Comparison of ENCODE assay signal across 24 mouse cellular contexts in genomic region chr8:71625088-71625487, GRCm38 (mm10). TPM values are rescaled to one million over a fixed set of nuclear protein-coding genes. Genes with fewer than 3 reads are reported as not detected.
DNase-seq lines count a peak whose midpoint lies in the region; ATAC-seq lines count a peak whose summit lies in the region.
"Had no signal": no experiment of that assay in that cellular context is flagged by ENCODE, and none has a peak within 500 bp of the region (broad histone marks: within the 10 kb centered on the region; RNA-seq: fewer than 3 reads in every experiment).

No protein-coding gene starts in this region.

- H3K36me3 ChIP-seq in neural tube, embryonic 15.5 days, result peaks cover 49% of the 10 kb centered on the region

- no peaks in the 10 kb centered on the region for H3K9me3 ChIP-seq in neural tube, embryonic 15.5 days (replicated peaks)
- H3K9me3 ChIP-seq: forebrain, embryonic 13.5 days; hindbrain, embryonic 13.5 days; midbrain, embryonic 13.5 days had no signal

- 67% methylated on average over 1 of the region's 1 CpGs for WGBS in neural tube, embryonic 15.5 days

- DNase-seq in heart, adult 11 months, result peak; percentile 91
- DNase-seq in heart, postnatal 4 days, result no peak
- peak; percentile 51 for DNase-seq in lung, postnatal 36 days
- no peak for DNase-seq in lung, postnatal 14 days
- no peak for DNase-seq in ovary, postnatal 14 days (ENCODE audit: low spot score)
- DNase-seq: adrenal gland, postnatal 14 days; cerebellum, adult 18-20 months; gastrocnemius, postnatal 14 days; heart, postnatal 36 days; kidney, adult 8-10 months; kidney, postnatal 4 days; right cerebral cortex, adult 18-20 months; thymus, postnatal 4 days had no signal

- no peak overlapping the region for H3K27ac ChIP-seq in neural tube, embryonic 15.5 days (replicated peaks)
- H3K27ac ChIP-seq: forebrain, embryonic 13.5 days; hindbrain, embryonic 13.5 days; kidney, postnatal 0 days; limb, embryonic 10.5 days; limb, embryonic 15.5 days; midbrain, embryonic 13.5 days had no signal

- H3K4me2 ChIP-seq in neural tube, embryonic 15.5 days, result no peak overlapping the region
- H3K4me2 ChIP-seq: forebrain, embryonic 13.5 days; heart, embryonic 11.5 days; hindbrain, embryonic 13.5 days; limb, embryonic 15.5 days; midbrain, embryonic 13.5 days had no signal

- peaks cover 31% of the 10 kb centered on the region for H3K4me1 ChIP-seq in neural tube, embryonic 15.5 days

- no peaks in the 10 kb centered on the region; the same call in 1 of the 2 replicates for H3K27me3 ChIP-seq in neural tube, embryonic 15.5 days (replicated peaks)

- ATAC-seq in granulocyte monocyte progenitor cell, adult 5-6 weeks (replicated peaks; ENCODE audit: poor library complexity, severe bottlenecking), result peak; percentile 31
- peak; percentile 32; the same call in 1 of the 2 replicates for ATAC-seq in neutrophil, adult 5-6 weeks (ENCODE audit: extremely low read depth, insufficient number of reproducible peaks, low FRiP score, poor library complexity, severe bottlenecking)
- no peak for ATAC-seq in neural tube, embryonic 15.5 days (ENCODE audit: low FRiP score)
- ATAC-seq: forebrain, embryonic 13.5 days; intestine, embryonic 16.5 days; midbrain, embryonic 13.5 days had no signal

- H3K9ac ChIP-seq in neural tube, embryonic 15.5 days (replicated peaks), result no peak overlapping the region
- H3K9ac ChIP-seq: forebrain, embryonic 13.5 days; hindbrain, embryonic 13.5 days; limb, embryonic 15.5 days; midbrain, embryonic 13.5 days had no signal

- no peak overlapping the region for H3K4me3 ChIP-seq in neural tube, embryonic 15.5 days (replicated peaks)
- H3K4me3 ChIP-seq: forebrain, embryonic 13.5 days; hindbrain, embryonic 13.5 days; limb, embryonic 10.5 days; limb, embryonic 15.5 days; midbrain, embryonic 13.5 days had no signal

RNA-seq across cellular contexts. Expression of gene Colgalt1, which starts 14.3 kb away (rescaled TPM):
- 10 to 100 TPM; 48.0 to 50.3 TPM for total RNA-seq in heart, postnatal 4 days (2021)
- 93.8 and 107 TPM in 2 replicates for total RNA-seq in granulocyte monocyte progenitor cell, adult 5-6 weeks (2014; fragmentation: Nextera tagmentation)
- 77.1 and 84.4 TPM in 2 replicates for total RNA-seq in granulocyte monocyte progenitor cell, adult 5-6 weeks (2017)
- total RNA-seq in neutrophil, adult 5-6 weeks (2017), result 92.2 and 92.5 TPM in 2 replicates
- 73.4 and 76.9 TPM in 2 replicates for polyA plus RNA-seq in neural tube, embryonic 15.5 days (2015; fragmentation: Nextera tagmentation; extraction: Ambion mirVana)

RNA-seq across cellular contexts. Expression of gene Fam129c, which starts 27.6 kb away (rescaled TPM):
- total RNA-seq in heart, postnatal 4 days (2021), result 1 to 10 TPM; 1.3 to 2.3 TPM
- 11.6 and 11.7 TPM in 2 replicates for total RNA-seq in granulocyte monocyte progenitor cell, adult 5-6 weeks (2014; fragmentation: Nextera tagmentation)
- total RNA-seq in granulocyte monocyte progenitor cell, adult 5-6 weeks (2017), result 0.69 and 6.1 TPM in 2 replicates
- 94.7 and 127 TPM in 2 replicates for total RNA-seq in neutrophil, adult 5-6 weeks (2017)
- 8.4 and 10.2 TPM in 2 replicates for polyA plus RNA-seq in neural tube, embryonic 15.5 days (2015; fragmentation: Nextera tagmentation; extraction: Ambion mirVana)

RNA-seq across cellular contexts. Expression of gene Pgls, which starts 33.1 kb away (rescaled TPM):
- 10 to 100 TPM; 92.0 to 95.5 TPM for total RNA-seq in heart, postnatal 4 days (2021)
- 143 and 180 TPM in 2 replicates for total RNA-seq in granulocyte monocyte progenitor cell, adult 5-6 weeks (2014; fragmentation: Nextera tagmentation)
- total RNA-seq in granulocyte monocyte progenitor cell, adult 5-6 weeks (2017), result 155 and 185 TPM in 2 replicates
- 45.6 and 55.1 TPM in 2 replicates for total RNA-seq in neutrophil, adult 5-6 weeks (2017)
- 223 and 232 TPM in 2 replicates for polyA plus RNA-seq in neural tube, embryonic 15.5 days (2015; fragmentation: Nextera tagmentation; extraction: Ambion mirVana)

RNA-seq across cellular contexts. Expression of gene Unc13a, which starts 46.5 kb away (rescaled TPM):
- total RNA-seq in heart, postnatal 4 days (2021), result 1 to 10 TPM; 1.3 to 1.4 TPM
- 0.60 TPM in 1 of 2 replicates, not detected in the other for total RNA-seq in granulocyte monocyte progenitor cell, adult 5-6 weeks (2014; fragmentation: Nextera tagmentation)
- 0.04 and 1.8 TPM in 2 replicates for total RNA-seq in granulocyte monocyte progenitor cell, adult 5-6 weeks (2017)
- 0.12 TPM in 2 replicates for total RNA-seq in neutrophil, adult 5-6 weeks (2017)
- 18.1 and 22.2 TPM in 2 replicates for polyA plus RNA-seq in neural tube, embryonic 15.5 days (2015; fragmentation: Nextera tagmentation; extraction: Ambion mirVana)

RNA-seq across cellular contexts. Expression of gene Jak3, which starts 51.0 kb away (rescaled TPM):
- 10 to 100 TPM; 15.8 TPM for total RNA-seq in heart, postnatal 4 days (2021)
- 10.9 and 17.5 TPM in 2 replicates for total RNA-seq in granulocyte monocyte progenitor cell, adult 5-6 weeks (2014; fragmentation: Nextera tagmentation)
- 7.2 and 8.1 TPM in 2 replicates for total RNA-seq in granulocyte monocyte progenitor cell, adult 5-6 weeks (2017)
- total RNA-seq in neutrophil, adult 5-6 weeks (2017), result 19.0 and 25.7 TPM in 2 replicates
- 7.4 and 11.5 TPM in 2 replicates for polyA plus RNA-seq in neural tube, embryonic 15.5 days (2015; fragmentation: Nextera tagmentation; extraction: Ambion mirVana)

Comparison
In these comparisons a context has a peak if more than half of its experiments do, and no peak if none do; other contexts are left out.
1. DNase-seq: peak in heart, adult 11 months (single experiment) and lung, postnatal 36 days (single experiment); none in heart, postnatal 4 days (single experiment), lung, postnatal 14 days (single experiment) and ovary, postnatal 14 days (single experiment).